Mouse (Mus musculus) lung, postnatal 10 days (tissue): ENCODE data around the gene Spata48.

Experiments used
- DNase-seq: peaks from one replicate; pipeline ENCODE4 v3.0.0; 2021

The Spata48 gene

GRCm38 (mm10) chr11:11461635-11462560, at the start of gene Spata48, which contains the start of gene Zpbp:
TSS of gene Spata48 (plus strand) at chr11:11462094.
TSS of gene Zpbp (minus strand) at chr11:11462408.
- DNase-seq = peak; percentile 92

- DNase-seq = no peak
Observed at GRCm38 (mm10) chr11:11414188-11414587, 47.7 kb upstream of the Spata48 start.

GRCm38 (mm10) chr11:11417356-11417755, 44.5 kb upstream of the Spata48 start:
- no peak for DNase-seq

- DNase-seq = peak; percentile 2
Observed at GRCm38 (mm10) chr11:11455037-11455436, 6.9 kb upstream of the Spata48 start.

GRCm38 (mm10) chr11:11462561-11462890, 632 bp downstream of the Spata48 start:
- no peak for DNase-seq

GRCm38 (mm10) chr11:11468924-11469323, 7.0 kb downstream of the Spata48 start:
- no peak for DNase-seq

- no peak for DNase-seq
Observed at GRCm38 (mm10) chr11:11484378-11484777, 22.5 kb downstream of the Spata48 start.

- DNase-seq = no peak
Observed at GRCm38 (mm10) chr11:11492044-11492443, 30.1 kb downstream of the Spata48 start.

- no peak for DNase-seq
Observed at GRCm38 (mm10) chr11:11495697-11496096, 33.8 kb downstream of the Spata48 start.

GRCm38 (mm10) chr11:11499944-11500343, 38.0 kb downstream of the Spata48 start:
- DNase-seq = peak; percentile 9

GRCm38 (mm10) chr11:11506187-11506586, 44.3 kb downstream of the Spata48 start:
- no peak for DNase-seq

- no peak for DNase-seq
Observed at GRCm38 (mm10) chr11:11509413-11509812, 47.5 kb downstream of the Spata48 start.

GRCm38 (mm10) chr11:11512056-11512455, 50.2 kb downstream of the Spata48 start:
- no peak for DNase-seq

- DNase-seq = no peak
Observed at GRCm38 (mm10) chr11:11513008-11513799, 51.3 kb downstream of the Spata48 start.

GRCm38 (mm10) chr11:11514920-11515319, 53.0 kb downstream of the Spata48 start:
- no peak for DNase-seq

GRCm38 (mm10) chr11:11517781-11518435, 56.0 kb downstream of the Spata48 start:
- DNase-seq = no peak

GRCm38 (mm10) chr11:11519255-11520243, 57.7 kb downstream of the Spata48 start:
- no peak for DNase-seq

- no peak for DNase-seq
Observed at GRCm38 (mm10) chr11:11521908-11522441, 60.1 kb downstream of the Spata48 start.

GRCm38 (mm10) chr11:11528760-11529159, 66.9 kb downstream of the Spata48 start:
- DNase-seq = no peak

- DNase-seq = no peak
Observed at GRCm38 (mm10) chr11:11529165-11529564, 67.3 kb downstream of the Spata48 start.

- DNase-seq = no peak
Observed at GRCm38 (mm10) chr11:11530126-11530525, 68.2 kb downstream of the Spata48 start.

GRCm38 (mm10) chr11:11536295-11536694, 74.4 kb downstream of the Spata48 start:
- no peak for DNase-seq
